Mouse (Mus musculus) E14TG2a.4 (cell line): Measurements from ENCODE around the gene Tmem62.

Source experiments
- CTCF ChIP-seq: conservative IDR thresholded peaks from 2 replicates; pipeline ENCODE4 v1.5.1; 2014; ENCODE audit warnings: low read length
- POU5F1 ChIP-seq: IDR thresholded peaks from 2 replicates; pipeline ENCODE4 v1.6.1; 2014; ENCODE audit warnings: low read length, borderline replicate concordance

GRCm38 (mm10) chr2:120983611-120984010, 6.8 kb downstream of the Tmem62 start:
- no peak for TF ChIP-seq CTCF
- no peak for TF ChIP-seq POU5F1
